Mouse (Mus musculus) heart, embryonic 13.5 days (tissue): ENCODE data around the gene Nkx6-2. TPM values are rescaled to one million over a fixed set of nuclear protein-coding genes. Genes with fewer than 3 reads are reported as not detected.

Experiments
- ATAC-seq: fragments of 200-750 bp; cut with Nextera tagmentation; 2 replicates; pipeline ENCODE4 v1.8.0; 2017; ENCODE audit warnings: moderate TSS enrichment; ENCODE audit not compliant: insufficient number of reproducible peaks, low FRiP score, low TSS enrichment; ENCODE audit errors: extremely low read depth
- H3K27ac ChIP-seq: fragments of 300-500 bp; sonication (generic); replicated peaks from 2 replicates; pipeline ENCODE4 v1.5.1; 2015; ENCODE audit warnings: moderate library complexity, mild to moderate bottlenecking, inconsistent platforms
- H3K27me3 ChIP-seq: fragments of 300-500 bp; sonication (generic); replicated peaks from 2 replicates; pipeline ENCODE4 v1.6.1; 2015; ENCODE audit warnings: mild to moderate bottlenecking, inconsistent platforms
- H3K36me3 ChIP-seq: fragments of 300-500 bp; sonication (generic); 2 replicates; pipeline ENCODE4 v1.6.1; 2015; ENCODE audit warnings: mild to moderate bottlenecking, inconsistent platforms
- H3K4me1 ChIP-seq: fragments of 300-500 bp; sonication (generic); 2 replicates; pipeline ENCODE4 v1.6.1; 2015; ENCODE audit warnings: inconsistent platforms
- H3K4me2 ChIP-seq: fragments of 300-500 bp; sonication (generic); 2 replicates; pipeline ENCODE4 v1.6.1; 2015; ENCODE audit warnings: inconsistent platforms, mild to moderate bottlenecking, moderate library complexity
- H3K4me3 ChIP-seq: fragments of 300-500 bp; sonication (generic); 2 replicates; pipeline ENCODE4 v1.5.1; 2015; ENCODE audit warnings: moderate library complexity, mild to moderate bottlenecking, inconsistent platforms
- H3K9ac ChIP-seq: fragments of 300-500 bp; sonication (generic); 2 replicates; pipeline ENCODE4 v1.6.1; 2015; ENCODE audit warnings: inconsistent platforms, mild to moderate bottlenecking, moderate library complexity
- H3K9me3 ChIP-seq: fragments of 300-500 bp; sonication (generic); 2 replicates; pipeline ENCODE4 v1.6.1; 2016; ENCODE audit warnings: inconsistent platforms
- WGBS: fragments of 180-500 bp; shearing (Covaris S2); methylation state at CpG from one replicate; pipeline ENCODE4 v1.1.7; 2015; ENCODE audit warnings: mixed read lengths; 5-methylcytosine and 5-hydroxymethylcytosine counted together
- polyA plus RNA-seq: library from polyadenylated mRNA; unstranded; fragments of >200 nt; fragmentation: Nextera tagmentation; extraction: Ambion mirVana; gene quantifications from 2 replicates; pipeline ENCODE4 v1.2.1, GENCODE M21; 2015

Nkx6-2 gene
- 0.09 and 0.11 TPM in 2 replicates for polyA plus RNA-seq

GRCm38 (mm10) chr7:139582595-139582994 lies at the start of gene Nkx6-2:
Gene Nkx6-2 (minus strand): TSS chr7:139582797.
- ATAC-seq, result no peak
- Histone ChIP-seq H3K9me3 (no peaks in the 10 kb centered on the region), H3K4me2 (peak within 1 kb of the TSS; percentile 75), H3K27ac (no peak within 1 kb of the TSS), H3K27me3 (peaks cover 100% of the 10 kb centered on the region), H3K9ac (peak within 1 kb of the TSS; percentile 58), H3K36me3 (peaks cover 21% of the 10 kb centered on the region), H3K4me3 (peak within 1 kb of the TSS; percentile 53), H3K4me1 (peaks cover 45% of the 10 kb centered on the region)
- under 1% methylated on average over 56 of the region's 56 CpGs for WGBS

- H3K9ac ChIP-seq, result no peak overlapping the region
- no peak overlapping the region for H3K4me2 ChIP-seq
- H3K36me3 ChIP-seq, result no peaks in the 10 kb centered on the region
- 78% methylated on average over 9 of the region's 9 CpGs for WGBS
- H3K4me1 ChIP-seq, result no peaks in the 10 kb centered on the region
- no peak overlapping the region for H3K4me3 ChIP-seq
- no peaks in the 10 kb centered on the region for H3K9me3 ChIP-seq
- no peak for ATAC-seq
- H3K27me3 ChIP-seq, result peaks cover 12% of the 10 kb centered on the region; the same call in 1 of the 2 replicates
- no peak overlapping the region for H3K27ac ChIP-seq
These were observed 42.6 kb upstream of the Nkx6-2 start for GRCm38 (mm10) chr7:139625156-139625555.

- 66% methylated on average over 13 of the region's 13 CpGs for WGBS
- H3K36me3 ChIP-seq, result no peaks in the 10 kb centered on the region
- no peaks in the 10 kb centered on the region for H3K4me1 ChIP-seq
- no peak overlapping the region for H3K27ac ChIP-seq
- H3K4me3 ChIP-seq, result no peak overlapping the region
- H3K4me2 ChIP-seq, result no peak overlapping the region
- H3K9ac ChIP-seq, result no peak overlapping the region
- H3K9me3 ChIP-seq, result no peaks in the 10 kb centered on the region
- no peak for ATAC-seq
- peaks cover 31% of the 10 kb centered on the region for H3K27me3 ChIP-seq
These were observed 40.0 kb upstream of the Nkx6-2 start for GRCm38 (mm10) chr7:139622568-139622967.

- H3K27ac ChIP-seq, result no peak overlapping the region
- peaks cover 63% of the 10 kb centered on the region for H3K27me3 ChIP-seq
- no peak overlapping the region for H3K4me3 ChIP-seq
- H3K4me1 ChIP-seq, result no peaks in the 10 kb centered on the region
- H3K9ac ChIP-seq, result no peak overlapping the region
- no peaks in the 10 kb centered on the region for H3K36me3 ChIP-seq
- H3K4me2 ChIP-seq, result no peak overlapping the region
- no peaks in the 10 kb centered on the region for H3K9me3 ChIP-seq
- ATAC-seq, result no peak
- 56% methylated on average over 12 of the region's 12 CpGs for WGBS
These were observed 33.5 kb upstream of the Nkx6-2 start for GRCm38 (mm10) chr7:139615767-139616766.

- no peak for ATAC-seq
- Histone ChIP-seq H3K27ac (no peak overlapping the region), H3K4me2 (no peak overlapping the region), H3K4me3 (no peak overlapping the region), H3K4me1 (no peaks in the 10 kb centered on the region), H3K9ac (no peak overlapping the region), H3K36me3 (no peaks in the 10 kb centered on the region), H3K27me3 (peaks cover 46% of the 10 kb centered on the region), H3K9me3 (no peaks in the 10 kb centered on the region)
- WGBS, result 57% methylated on average over 2 of the region's 2 CpGs
These were observed 27.7 kb upstream of the Nkx6-2 start for GRCm38 (mm10) chr7:139610328-139610727.

GRCm38 (mm10) chr7:139595862-139596261 lies 13.3 kb upstream of the Nkx6-2 start:
- ATAC-seq, result no peak
- WGBS, result 59% methylated on average over 6 of the region's 6 CpGs
- H3K4me1 ChIP-seq, result no peaks in the 10 kb centered on the region
- no peak overlapping the region for H3K4me2 ChIP-seq
- no peaks in the 10 kb centered on the region for H3K36me3 ChIP-seq
- H3K4me3 ChIP-seq, result no peak overlapping the region
- H3K9me3 ChIP-seq, result no peaks in the 10 kb centered on the region
- H3K27me3 ChIP-seq, result peaks cover 39% of the 10 kb centered on the region
- H3K9ac ChIP-seq, result no peak overlapping the region
- H3K27ac ChIP-seq, result no peak overlapping the region

- Histone ChIP-seq H3K4me2 (no peak overlapping the region), H3K36me3 (no peaks in the 10 kb centered on the region), H3K4me3 (no peak overlapping the region), H3K9me3 (no peaks in the 10 kb centered on the region), H3K9ac (no peak overlapping the region), H3K4me1 (no peaks in the 10 kb centered on the region), H3K27ac (no peak overlapping the region), H3K27me3 (peaks cover 37% of the 10 kb centered on the region)
- WGBS, result 61% methylated on average over 6 of the region's 6 CpGs
- ATAC-seq, result no peak
These were observed 12.7 kb upstream of the Nkx6-2 start for GRCm38 (mm10) chr7:139595311-139595710.

- peaks cover 56% of the 10 kb centered on the region for H3K27me3 ChIP-seq
- H3K4me3 ChIP-seq, result no peak overlapping the region
- H3K27ac ChIP-seq, result no peak overlapping the region
- H3K4me1 ChIP-seq, result no peaks in the 10 kb centered on the region
- H3K36me3 ChIP-seq, result no peaks in the 10 kb centered on the region
- no peak for ATAC-seq
- no peak overlapping the region for H3K9ac ChIP-seq
- H3K9me3 ChIP-seq, result no peaks in the 10 kb centered on the region
- H3K4me2 ChIP-seq, result no peak overlapping the region
- 60% methylated on average over 5 of the region's 5 CpGs for WGBS
These were observed 8.7 kb upstream of the Nkx6-2 start for GRCm38 (mm10) chr7:139591311-139591710.

GRCm38 (mm10) chr7:139590302-139590701 lies 7.7 kb upstream of the Nkx6-2 start:
- ATAC-seq, result no peak
- peaks cover 65% of the 10 kb centered on the region for H3K27me3 ChIP-seq
- H3K9ac ChIP-seq, result no peak overlapping the region
- no peak overlapping the region for H3K27ac ChIP-seq
- H3K4me2 ChIP-seq, result no peak overlapping the region
- H3K4me3 ChIP-seq, result no peak overlapping the region
- H3K36me3 ChIP-seq, result no peaks in the 10 kb centered on the region
- WGBS, result 27% methylated on average over 3 of the region's 3 CpGs
- H3K4me1 ChIP-seq, result peaks cover 2% of the 10 kb centered on the region; the same call in 1 of the 2 replicates
- no peaks in the 10 kb centered on the region for H3K9me3 ChIP-seq

- 47% methylated on average over 7 of the region's 7 CpGs for WGBS
- no peak overlapping the region for H3K9ac ChIP-seq
- ATAC-seq, result no peak
- no peak overlapping the region for H3K27ac ChIP-seq
- no peak overlapping the region for H3K4me3 ChIP-seq
- no peak overlapping the region for H3K4me2 ChIP-seq
- H3K9me3 ChIP-seq, result no peaks in the 10 kb centered on the region
- H3K36me3 ChIP-seq, result no peaks in the 10 kb centered on the region
- H3K27me3 ChIP-seq, result peaks cover 75% of the 10 kb centered on the region
- H3K4me1 ChIP-seq, result peaks cover 20% of the 10 kb centered on the region
These were observed 5.3 kb upstream of the Nkx6-2 start for GRCm38 (mm10) chr7:139587919-139588318.

GRCm38 (mm10) chr7:139585183-139585821 lies 2.7 kb upstream of the Nkx6-2 start:
- WGBS, result 4% methylated on average over 29 of the region's 29 CpGs
- no peak for ATAC-seq
- peak overlapping the region; percentile 51; the same call in 1 of the 2 replicates for H3K4me2 ChIP-seq

More at GRCm38 (mm10) chr7:139585183-139585821, 2.7 kb upstream of the Nkx6-2 start:
- Histone ChIP-seq H3K9me3 (no peaks in the 10 kb centered on the region), H3K4me1 (peaks cover 45% of the 10 kb centered on the region), H3K36me3 (no peaks in the 10 kb centered on the region), H3K27me3 (peaks cover 96% of the 10 kb centered on the region), H3K27ac (no peak overlapping the region), H3K4me3 (peak overlapping the region; percentile 32), H3K9ac (no peak overlapping the region)
